Mouse (Mus musculus) left cerebral cortex, adult 11 months (tissue): Measurements from ENCODE around the gene Fbxl17.

Experiments used
- DNase-seq: peaks from one replicate; pipeline ENCODE4 v3.0.0; 2022; ENCODE audit warnings: low spot score

Gene Fbxl17

DNA sequence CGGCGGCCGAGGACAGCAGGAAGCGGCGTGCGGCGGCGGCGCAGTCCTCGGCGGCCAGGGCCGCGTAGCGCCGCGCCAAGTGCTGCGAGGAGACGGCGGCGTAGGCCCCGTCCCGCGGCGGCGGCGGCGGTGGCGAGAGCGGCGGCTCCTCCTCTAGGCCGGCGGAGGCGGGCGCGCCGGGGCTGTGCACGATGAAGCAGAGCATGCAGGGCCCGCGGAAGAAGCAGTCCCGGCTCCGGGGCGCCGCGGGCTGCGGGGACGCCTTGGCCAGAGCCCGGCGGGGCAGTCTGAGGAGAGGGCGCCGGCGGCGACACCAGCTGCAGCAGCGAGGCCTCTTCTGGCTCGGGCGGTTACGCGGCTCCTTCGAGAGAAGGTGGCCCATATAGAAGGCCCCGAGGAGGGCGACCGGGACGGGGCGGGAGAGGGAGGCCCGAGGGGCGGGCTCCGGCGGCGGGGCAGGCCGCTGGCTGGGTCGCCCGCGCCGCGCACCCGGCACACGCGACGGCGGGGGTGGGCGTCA is at the start of gene Fbxl17:
Gene Fbxl17, minus strand, starts transcription at position 382 of the 520 bp plus-strand sequence.
- peak; percentile 53 for DNase-seq

GRCm38 (mm10) chr17:63547465-63547864 is 47.6 kb upstream of the Fbxl17 start:
- DNase-seq = no peak

DNA sequence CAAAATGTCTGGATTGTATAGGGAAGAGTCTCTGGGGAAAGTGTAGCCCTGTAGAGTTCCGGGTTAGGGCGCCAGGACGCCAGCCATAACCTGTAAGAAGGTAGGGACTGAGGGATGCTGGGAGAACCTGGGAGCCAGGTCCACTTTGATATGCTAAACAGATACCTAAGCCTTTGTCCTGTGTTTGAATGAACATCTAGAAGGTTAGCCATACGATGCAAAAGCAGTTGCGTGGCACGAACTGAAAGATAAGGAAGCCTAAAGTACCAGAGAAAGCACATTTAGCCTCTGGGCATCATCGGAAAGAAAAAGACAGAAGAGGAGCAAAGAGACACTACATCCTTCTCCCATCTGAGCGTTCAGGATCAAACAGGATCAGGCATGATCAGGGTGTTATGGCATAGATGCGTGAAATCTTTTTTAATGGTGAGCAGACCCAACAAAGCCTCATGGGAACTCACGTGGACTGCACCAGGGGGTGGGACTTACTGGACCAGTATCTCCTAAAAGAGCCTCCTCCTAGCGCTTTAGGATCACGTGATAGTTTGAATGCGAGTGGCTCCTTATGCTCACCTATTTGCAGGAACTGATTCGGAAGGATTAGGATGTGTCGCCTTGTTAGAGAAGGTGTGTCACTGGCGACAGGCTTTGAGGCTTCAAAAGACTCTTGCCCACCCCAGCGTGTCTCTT is 34.9 kb upstream of the Fbxl17 start:
- no peak for DNase-seq

GRCm38 (mm10) chr17:63533074-63533836 is 33.4 kb upstream of the Fbxl17 start:
- DNase-seq = no peak

GRCm38 (mm10) chr17:63529476-63529875 is 29.7 kb upstream of the Fbxl17 start:
- DNase-seq = no peak

DNA sequence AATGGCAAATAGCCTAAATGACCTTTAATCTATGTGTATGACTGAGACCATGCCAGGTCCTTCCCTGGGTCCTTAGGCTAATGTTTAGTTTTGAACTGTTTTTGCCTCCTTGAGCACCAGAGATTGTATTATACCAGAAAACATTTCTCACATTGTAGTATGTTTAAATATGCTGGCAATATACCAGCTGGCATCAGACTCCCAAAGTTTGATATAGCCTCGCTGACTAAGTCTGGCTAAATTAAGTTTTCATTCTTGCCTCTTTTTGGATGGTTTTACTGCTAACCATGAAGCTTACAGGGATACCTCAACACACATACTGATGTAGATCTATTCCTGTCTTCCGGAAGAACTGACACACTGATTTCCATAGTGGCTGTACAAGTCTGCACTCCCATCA is 20.9 kb upstream of the Fbxl17 start:
- no peak for DNase-seq

DNA sequence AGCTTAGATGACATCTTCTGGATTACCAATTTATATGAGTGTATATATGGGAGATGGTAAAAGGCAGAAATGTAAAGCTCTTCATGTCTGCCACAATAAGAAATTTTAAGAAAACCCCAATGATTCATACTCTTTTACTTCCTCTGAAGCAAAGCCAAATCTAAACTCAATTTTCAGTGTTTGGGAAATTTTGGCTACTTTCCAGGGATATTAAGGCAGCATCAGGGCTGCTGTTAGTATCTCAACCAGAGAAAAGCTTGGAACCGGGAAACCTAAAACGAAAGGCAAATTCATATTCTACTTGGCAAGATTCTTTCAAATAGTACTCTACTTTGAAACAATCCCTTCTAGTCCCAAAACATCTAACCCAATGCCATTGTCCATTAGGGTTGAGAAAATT is 10.6 kb upstream of the Fbxl17 start:
- no peak for DNase-seq

GRCm38 (mm10) chr17:63501091-63501490 is 1.3 kb upstream of the Fbxl17 start:
- DNase-seq = no peak

GRCm38 (mm10) chr17:63500156-63500834 is 478 bp upstream of the Fbxl17 start:
- peak; percentile 79 for DNase-seq

GRCm38 (mm10) chr17:63498717-63499635 is 841 bp downstream of the Fbxl17 start:
- no peak for DNase-seq

DNA sequence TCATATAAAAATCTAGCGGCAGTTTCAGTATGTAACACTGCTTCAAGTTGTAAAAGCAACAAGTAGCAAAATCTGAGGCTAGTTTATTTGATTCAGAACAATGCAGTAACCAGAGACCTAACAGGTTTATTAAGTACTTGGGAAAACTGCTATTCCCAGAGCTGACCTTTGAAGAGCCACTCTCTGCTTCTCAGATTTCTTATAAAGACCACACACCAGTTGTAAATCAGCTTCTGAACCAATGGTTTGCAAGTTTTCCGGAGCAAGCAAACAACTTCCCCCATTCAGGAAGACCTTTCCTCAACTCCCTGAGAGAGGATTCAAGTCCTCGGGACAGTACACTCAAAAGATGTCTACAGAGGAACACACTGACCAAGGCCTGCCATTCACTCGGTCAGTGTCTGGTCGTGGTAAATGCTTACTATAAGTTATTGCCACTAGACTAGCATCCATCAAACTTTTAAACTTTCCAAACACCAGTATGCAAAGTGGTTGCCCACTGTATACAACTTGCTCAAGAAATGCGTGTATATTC is 1.6 kb downstream of the Fbxl17 start:
- DNase-seq = no peak

DNA sequence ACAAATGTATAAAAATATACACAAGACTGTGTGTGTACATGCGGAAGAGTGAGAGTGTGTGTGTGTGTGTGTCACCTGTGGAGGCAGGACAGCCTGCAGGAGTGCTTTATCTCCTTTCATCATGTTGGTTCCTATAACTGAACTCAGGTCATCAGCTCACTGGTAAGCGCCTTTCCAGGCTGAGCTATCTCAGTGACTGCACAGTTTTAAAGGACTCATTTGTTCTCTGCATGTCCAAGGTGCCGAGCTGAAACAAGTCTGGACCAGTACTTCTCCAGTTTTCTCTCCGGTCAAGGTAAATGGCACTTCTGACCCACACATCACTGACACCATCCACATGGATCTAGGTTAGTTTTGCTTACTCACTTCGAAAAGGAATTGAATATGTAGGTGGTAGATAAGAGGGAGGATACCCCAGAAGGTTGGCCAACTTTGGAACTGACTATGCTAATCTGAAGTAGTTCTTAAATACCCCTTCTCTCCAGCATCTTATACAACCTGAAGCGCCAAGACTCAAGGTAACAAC is 2.5 kb downstream of the Fbxl17 start:
- DNase-seq = no peak

- DNase-seq = no peak
Measured at GRCm38 (mm10) chr17:63496153-63496552, 3.7 kb downstream of the Fbxl17 start.

GRCm38 (mm10) chr17:63493876-63494580 is 5.8 kb downstream of the Fbxl17 start:
- DNase-seq = no peak

DNA sequence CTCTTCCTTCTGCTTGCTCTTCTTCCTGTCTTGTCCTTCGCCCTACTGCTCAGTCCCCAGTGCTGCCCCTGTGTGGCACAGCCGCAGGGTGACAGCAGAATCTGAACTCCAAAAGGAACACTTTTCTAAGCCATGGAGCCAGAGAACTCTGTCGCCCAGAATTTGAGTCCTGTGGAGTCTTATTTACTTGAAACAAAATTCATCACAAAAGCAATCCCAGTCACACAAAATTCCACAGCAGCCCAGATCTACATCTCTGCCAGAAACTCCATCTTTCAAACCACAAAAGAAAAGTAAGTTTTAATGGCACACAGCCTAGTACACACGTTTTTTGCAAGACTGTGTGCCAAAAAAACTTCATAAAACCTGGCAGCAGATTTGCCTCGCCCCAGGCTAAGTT is 6.5 kb downstream of the Fbxl17 start:
- no peak for DNase-seq

- no peak for DNase-seq
Measured at GRCm38 (mm10) chr17:63492665-63493273, 7.0 kb downstream of the Fbxl17 start.

DNA sequence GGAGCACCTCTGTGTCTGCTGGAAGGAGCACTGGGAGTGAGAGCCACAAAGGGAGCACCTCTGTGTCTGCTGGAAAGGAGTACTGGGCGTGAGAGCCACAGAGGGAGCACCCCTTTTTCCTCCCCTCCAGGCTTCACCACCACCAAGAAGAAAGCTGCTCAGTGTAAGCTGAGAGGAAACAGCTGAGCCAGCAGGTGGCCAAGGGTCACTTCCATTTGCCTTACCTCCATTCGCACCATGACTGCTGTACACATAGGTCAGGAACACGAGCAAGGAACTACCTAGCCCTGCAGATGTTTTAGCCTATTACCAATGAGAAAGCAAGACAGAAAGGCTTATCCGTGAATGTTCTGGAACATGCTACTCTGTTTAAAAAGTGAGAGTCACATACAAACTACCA is 10.3 kb downstream of the Fbxl17 start:
- no peak for DNase-seq

GRCm38 (mm10) chr17:63467866-63468265 is 32.0 kb downstream of the Fbxl17 start:
- DNase-seq = peak; percentile 37

DNA sequence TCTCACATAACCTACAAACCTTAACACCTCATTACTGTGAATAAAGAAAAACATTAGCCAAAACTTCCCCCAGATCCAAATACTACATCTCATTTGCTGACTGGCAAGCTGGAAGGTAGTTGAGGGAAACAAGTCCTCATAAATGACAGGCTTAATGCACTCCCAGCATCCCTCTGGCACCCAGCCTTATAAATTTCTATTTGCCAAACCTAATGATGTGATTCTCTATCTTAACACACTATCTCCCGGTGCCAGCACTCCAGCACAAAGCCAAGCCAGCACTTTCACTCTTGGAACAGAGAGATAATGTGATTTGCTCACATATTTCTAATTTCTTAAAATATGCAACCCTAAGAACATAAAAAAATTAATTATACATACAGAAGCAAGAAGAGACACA is 34.6 kb downstream of the Fbxl17 start:
- no peak for DNase-seq

DNA sequence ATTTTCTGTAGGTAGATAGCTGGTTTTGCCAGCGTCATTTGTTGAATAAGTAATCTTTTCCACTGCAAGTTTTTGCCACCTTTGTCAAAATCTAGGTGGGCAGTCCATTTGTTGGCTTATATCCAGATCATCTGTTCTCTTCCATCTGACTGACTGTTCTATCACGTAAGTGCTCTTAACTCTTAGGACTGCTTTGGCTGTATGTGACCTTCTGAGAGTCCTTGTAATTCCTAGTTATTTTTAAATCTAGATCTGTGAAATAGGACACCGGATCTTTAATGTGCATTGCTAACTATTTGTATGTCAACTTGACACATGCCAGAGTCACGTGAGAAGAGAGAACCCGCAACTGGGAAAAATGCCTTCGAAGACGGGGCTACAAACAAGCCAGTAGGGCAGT is 37.3 kb downstream of the Fbxl17 start:
- no peak for DNase-seq
